Mouse (Mus musculus): Measurements from ENCODE around the gene Rcor1. TPM values are rescaled to one million over a fixed set of nuclear protein-coding genes. Genes with fewer than 3 reads are reported as not detected.

Rcor1 gene
- polyA plus RNA-seq, 1 experiment from 2014 or later: 13.0 TPM

- Histone ChIP-seq H3K4me1 (no peaks in the 10 kb centered on the region), H3K9me3 (replicated peaks) (no peaks in the 10 kb centered on the region), H3K4me2 (replicated peaks) (no peak overlapping the region), H3K27ac (replicated peaks) (no peak overlapping the region), H3K36me3 (no peaks in the 10 kb centered on the region), H3K27me3 (no peaks in the 10 kb centered on the region), H3K4me3 (replicated peaks) (no peak overlapping the region), H3K9ac (no peak overlapping the region)
- no peak for ATAC-seq (ENCODE audit: insufficient number of reproducible peaks, low FRiP score, low TSS enrichment, low read depth)
- WGBS: 69% methylated on average over 3 of the region's 3 CpGs
Measured at GRCm38 (mm10) chr12:111021577-111021976, 17.6 kb upstream of the Rcor1 start.

- no peak overlapping the region for H3K9ac ChIP-seq
- no peak overlapping the region for H3K4me3 ChIP-seq (replicated peaks)
- H3K9me3 ChIP-seq (replicated peaks): no peaks in the 10 kb centered on the region
- no peaks in the 10 kb centered on the region for H3K4me1 ChIP-seq
- no peaks in the 10 kb centered on the region for H3K36me3 ChIP-seq
- WGBS: 58% methylated on average over 19 of the region's 19 CpGs
- H3K27me3 ChIP-seq: no peaks in the 10 kb centered on the region
- no peak for ATAC-seq (ENCODE audit: insufficient number of reproducible peaks, low FRiP score, low TSS enrichment, low read depth)
- H3K27ac ChIP-seq (replicated peaks): no peak overlapping the region
- no peak overlapping the region for H3K4me2 ChIP-seq (replicated peaks)
Measured at GRCm38 (mm10) chr12:111028176-111029167, 10.7 kb upstream of the Rcor1 start.

GRCm38 (mm10) chr12:111029291-111029890 is 9.8 kb upstream of the Rcor1 start:
- H3K9ac ChIP-seq: no peak overlapping the region
- H3K27me3 ChIP-seq: no peaks in the 10 kb centered on the region
- no peaks in the 10 kb centered on the region for H3K36me3 ChIP-seq
- H3K27ac ChIP-seq (replicated peaks): no peak overlapping the region
- H3K4me2 ChIP-seq (replicated peaks): no peak overlapping the region
- no peaks in the 10 kb centered on the region for H3K9me3 ChIP-seq (replicated peaks)
- ATAC-seq (ENCODE audit: insufficient number of reproducible peaks, low FRiP score, low TSS enrichment, low read depth): no peak
- no peak overlapping the region for H3K4me3 ChIP-seq (replicated peaks)
- H3K4me1 ChIP-seq: no peaks in the 10 kb centered on the region
- WGBS: 68% methylated on average over 7 of the region's 7 CpGs

- Histone ChIP-seq H3K4me1 (peaks cover 8% of the 10 kb centered on the region), H3K27me3 (no peaks in the 10 kb centered on the region), H3K9me3 (replicated peaks) (no peaks in the 10 kb centered on the region), H3K4me3 (replicated peaks) (no peak overlapping the region), H3K36me3 (no peaks in the 10 kb centered on the region), H3K9ac (no peak overlapping the region), H3K4me2 (replicated peaks) (no peak overlapping the region), H3K27ac (replicated peaks) (no peak overlapping the region)
- ATAC-seq (ENCODE audit: insufficient number of reproducible peaks, low FRiP score, low TSS enrichment, low read depth): no peak
- 80% methylated on average over 5 of the region's 5 CpGs for WGBS
Measured at GRCm38 (mm10) chr12:111032839-111033238, 6.3 kb upstream of the Rcor1 start.

GRCm38 (mm10) chr12:111035182-111035824 is 3.8 kb upstream of the Rcor1 start:
- H3K4me2 ChIP-seq (replicated peaks): 0 out of 2 replicates have a peak overlapping the region, but pooled peaks have one; percentile 7
- ATAC-seq (ENCODE audit: insufficient number of reproducible peaks, low FRiP score, low TSS enrichment, low read depth): no peak
- H3K27me3 ChIP-seq: no peaks in the 10 kb centered on the region

GRCm38 (mm10) chr12:111036198-111036775 is 2.9 kb upstream of the Rcor1 start:
- H3K27ac ChIP-seq (replicated peaks): no peak overlapping the region
- no peak overlapping the region for H3K4me3 ChIP-seq (replicated peaks)
- H3K4me2 ChIP-seq (replicated peaks): no peak overlapping the region
- no peak for ATAC-seq (ENCODE audit: insufficient number of reproducible peaks, low FRiP score, low TSS enrichment, low read depth)
- H3K27me3 ChIP-seq: no peaks in the 10 kb centered on the region
- H3K4me1 ChIP-seq: peaks cover 20% of the 10 kb centered on the region
- no peaks in the 10 kb centered on the region for H3K36me3 ChIP-seq
- H3K9me3 ChIP-seq (replicated peaks): no peaks in the 10 kb centered on the region
- no peak overlapping the region for H3K9ac ChIP-seq

More at GRCm38 (mm10) chr12:111035182-111035824, 3.8 kb upstream of the Rcor1 start:
- WGBS: 51% methylated on average over 12 of the region's 12 CpGs
- Histone ChIP-seq H3K4me3 (replicated peaks) (no peak overlapping the region), H3K9me3 (replicated peaks) (no peaks in the 10 kb centered on the region), H3K9ac (no peak overlapping the region), H3K4me1 (peaks cover 10% of the 10 kb centered on the region), H3K36me3 (no peaks in the 10 kb centered on the region), H3K27ac (replicated peaks) (0 out of 2 replicates have a peak overlapping the region, but pooled peaks have one; percentile 40)

GRCm38 (mm10) chr12:111037241-111038180 is 1.6 kb upstream of the Rcor1 start:
- 55% methylated on average over 18 of the region's 18 CpGs for WGBS
- no peaks in the 10 kb centered on the region for H3K9me3 ChIP-seq (replicated peaks)

GRCm38 (mm10) chr12:111038231-111038975 is 748 bp upstream of the Rcor1 start:
- H3K9ac ChIP-seq: peak overlapping the region; percentile 61
- H3K4me3 ChIP-seq (replicated peaks): peak overlapping the region; percentile 98
- H3K4me1 ChIP-seq: peaks cover 23% of the 10 kb centered on the region
- peak; percentile 64 for ATAC-seq (ENCODE audit: insufficient number of reproducible peaks, low FRiP score, low TSS enrichment, low read depth)
- peak overlapping the region; percentile 91 for H3K4me2 ChIP-seq (replicated peaks)
- WGBS: under 1% methylated on average over 54 of the region's 54 CpGs
- H3K27me3 ChIP-seq: no peaks in the 10 kb centered on the region
- H3K27ac ChIP-seq (replicated peaks): peak overlapping the region; percentile 98
- no peaks in the 10 kb centered on the region for H3K9me3 ChIP-seq (replicated peaks)
- peaks cover 8% of the 10 kb centered on the region; the same call in 1 of the 2 replicates for H3K36me3 ChIP-seq

More at GRCm38 (mm10) chr12:111037241-111038180, 1.6 kb upstream of the Rcor1 start:
- Histone ChIP-seq H3K27me3 (no peaks in the 10 kb centered on the region), H3K4me1 (peaks cover 23% of the 10 kb centered on the region), H3K27ac (replicated peaks) (peak overlapping the region; percentile 98), H3K36me3 (peaks cover 1% of the 10 kb centered on the region; the same call in 1 of the 2 replicates), H3K4me3 (replicated peaks) (peak overlapping the region; percentile 98), H3K9ac (no peak overlapping the region), H3K4me2 (replicated peaks) (peak overlapping the region; percentile 91)
- no peak for ATAC-seq (ENCODE audit: insufficient number of reproducible peaks, low FRiP score, low TSS enrichment, low read depth)

- H3K4me2 ChIP-seq (replicated peaks): peak overlapping the region; percentile 85
- H3K27ac ChIP-seq (replicated peaks): peak overlapping the region; percentile 98
- H3K9me3 ChIP-seq (replicated peaks): no peaks in the 10 kb centered on the region
- peaks cover 23% of the 10 kb centered on the region for H3K4me1 ChIP-seq
- H3K4me3 ChIP-seq (replicated peaks): peak overlapping the region; percentile 98
- H3K27me3 ChIP-seq: no peaks in the 10 kb centered on the region
- peaks cover 10% of the 10 kb centered on the region; the same call in 1 of the 2 replicates for H3K36me3 ChIP-seq
- under 1% methylated on average over 60 of the region's 65 CpGs for WGBS
- H3K9ac ChIP-seq: peak overlapping the region; percentile 98
- no peak for ATAC-seq (ENCODE audit: insufficient number of reproducible peaks, low FRiP score, low TSS enrichment, low read depth)
Measured at GRCm38 (mm10) chr12:111039771-111040530, 800 bp downstream of the Rcor1 start.

All from embryonic facial prominence, embryonic 15.5 days (tissue).